Mouse (Mus musculus): ENCODE measurements around the gene Svs2.
"Not testable (repeated sequence)": the region's sequence is repeated elsewhere in the genome, so short reads cannot be mapped to it uniquely, and the experiment has no call there.

Svs2 gene

GRCm38 (mm10) chr2:164238366-164238765, at the start of gene Svs2:
Gene Svs2 (minus strand): TSS chr2:164238466.
- in situ Hi-C loops (cut with MboI; ENCODE audit: low pct_unique_long_range_greater_than_20kb in 1 of 2, low sequenced_read_pairs in 2 of 2, unreplicated experiment in 1 of 2): no loop called here

GRCm38 (mm10) chr2:164278359-164278758, 40.1 kb upstream of the Svs2 start, which contains the start of gene Svs4:
Gene Svs4 (minus strand): TSS chr2:164278459.
- in situ Hi-C loops (cut with MboI; ENCODE audit: low pct_unique_long_range_greater_than_20kb in 1 of 2, low sequenced_read_pairs in 2 of 2, unreplicated experiment in 1 of 2): no loop called here

GRCm38 (mm10) chr2:164256540-164256939, 18.3 kb upstream of the Svs2 start, which contains the start of gene Svs3b:
Gene Svs3b (minus strand): TSS chr2:164256640.
- in situ Hi-C loops (cut with MboI; ENCODE audit: low pct_unique_long_range_greater_than_20kb in 1 of 2, low sequenced_read_pairs in 2 of 2, unreplicated experiment in 1 of 2): not testable (repeated sequence)

GRCm38 (mm10) chr2:164232671-164233070, 5.6 kb downstream of the Svs2 start:
- in situ Hi-C loops (cut with MboI; ENCODE audit: low pct_unique_long_range_greater_than_20kb in 1 of 2, low sequenced_read_pairs in 2 of 2, unreplicated experiment in 1 of 2): no loop called here

DNA sequence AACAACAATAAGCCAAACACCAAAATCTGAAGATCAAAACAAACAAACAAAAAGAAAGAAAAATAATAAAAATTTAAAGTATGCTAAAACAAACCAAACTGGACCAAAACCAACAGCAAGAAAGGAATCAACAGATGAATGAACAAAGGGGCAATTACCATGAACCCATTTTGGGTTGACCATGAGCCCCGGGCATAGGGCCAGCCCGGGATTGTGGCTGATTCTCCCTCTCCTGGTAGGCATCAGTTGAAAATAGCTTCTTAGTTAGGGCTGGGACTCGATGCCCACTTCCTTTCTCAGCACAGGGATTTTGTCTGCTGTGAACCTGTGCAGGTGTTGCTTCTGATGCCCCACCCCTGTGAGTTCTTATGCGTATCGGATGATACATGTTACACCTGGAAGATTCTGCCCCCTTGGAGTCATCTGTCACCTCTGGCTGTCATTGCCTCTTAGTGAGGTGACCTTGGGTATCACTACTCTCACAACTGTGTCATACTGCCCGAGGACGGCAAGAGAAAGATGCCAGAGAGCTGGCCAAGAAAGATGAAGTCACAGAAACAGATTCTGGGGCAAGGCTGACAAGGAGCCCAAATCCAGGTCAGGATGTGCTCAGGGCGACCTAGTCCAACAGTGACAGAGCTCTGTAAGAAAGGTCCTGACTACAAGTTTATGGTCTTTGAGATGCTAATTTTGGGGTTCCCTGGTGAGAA, 9.8 kb downstream of the Svs2 start:
- in situ Hi-C loops (cut with MboI; ENCODE audit: low pct_unique_long_range_greater_than_20kb in 1 of 2, low sequenced_read_pairs in 2 of 2, unreplicated experiment in 1 of 2): no loop called here

DNA sequence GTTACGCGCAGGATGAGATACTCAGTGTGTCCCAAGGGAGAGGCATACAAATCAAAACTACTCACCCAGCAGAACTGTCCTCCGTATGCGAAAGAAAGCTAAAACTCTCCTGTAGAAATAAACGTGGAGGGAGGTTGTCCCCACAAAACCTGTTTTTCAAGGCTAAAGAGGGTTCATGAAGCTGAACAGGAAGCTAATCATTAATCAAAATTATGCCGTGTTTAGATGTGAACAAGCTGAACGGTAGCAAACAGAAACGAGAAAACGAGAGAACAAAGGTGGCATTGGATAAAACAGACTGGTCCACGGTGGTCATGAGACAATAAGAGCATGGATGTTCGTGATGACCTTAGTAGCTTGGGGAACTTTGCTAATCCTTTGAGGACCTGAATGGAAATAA, 16.7 kb downstream of the Svs2 start, which contains the start of gene Wfdc15b:
TSS of gene Wfdc15b (minus strand) at position 139 of the 400 bp plus-strand sequence.
- in situ Hi-C loops (cut with MboI; ENCODE audit: low pct_unique_long_range_greater_than_20kb in 1 of 2, low sequenced_read_pairs in 2 of 2, unreplicated experiment in 1 of 2): no loop called here

- in situ Hi-C loops (cut with MboI; ENCODE audit: low pct_unique_long_range_greater_than_20kb in 1 of 2, low sequenced_read_pairs in 2 of 2, unreplicated experiment in 1 of 2): no loop called here
These were observed 19.0 kb downstream of the Svs2 start for GRCm38 (mm10) chr2:164219295-164219694.

- in situ Hi-C loops (cut with MboI; ENCODE audit: low pct_unique_long_range_greater_than_20kb in 1 of 2, low sequenced_read_pairs in 2 of 2, unreplicated experiment in 1 of 2): no loop called here
These were observed 25.6 kb downstream of the Svs2 start for GRCm38 (mm10) chr2:164212711-164213110.

DNA sequence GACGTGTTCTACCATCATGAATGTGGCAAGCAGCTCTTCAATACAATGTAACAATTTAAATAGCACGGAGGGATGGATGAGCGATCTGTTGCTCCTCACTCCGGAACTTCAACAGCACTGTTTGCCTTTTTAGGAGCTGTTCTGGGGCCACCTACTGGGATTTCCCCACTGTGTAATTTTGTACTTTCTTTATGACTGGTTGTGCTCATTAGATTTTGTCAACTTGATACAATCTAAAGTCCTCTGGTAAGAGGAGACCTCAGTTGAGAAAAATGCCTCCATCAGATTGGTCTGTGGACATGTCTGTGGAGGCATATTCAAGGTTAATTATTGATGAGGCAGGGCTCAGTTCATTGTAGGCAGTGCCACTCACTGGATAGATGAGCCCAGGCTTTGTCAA, 27.4 kb downstream of the Svs2 start:
- in situ Hi-C loops (cut with MboI; ENCODE audit: low pct_unique_long_range_greater_than_20kb in 1 of 2, low sequenced_read_pairs in 2 of 2, unreplicated experiment in 1 of 2): no loop called here

GRCm38 (mm10) chr2:164206676-164207075, 31.6 kb downstream of the Svs2 start:
- in situ Hi-C loops (cut with MboI; ENCODE audit: low pct_unique_long_range_greater_than_20kb in 1 of 2, low sequenced_read_pairs in 2 of 2, unreplicated experiment in 1 of 2): no loop called here

- in situ Hi-C loops (cut with MboI; ENCODE audit: low pct_unique_long_range_greater_than_20kb in 1 of 2, low sequenced_read_pairs in 2 of 2, unreplicated experiment in 1 of 2): not testable (repeated sequence)
These were observed 32.3 kb downstream of the Svs2 start for GRCm38 (mm10) chr2:164206011-164206410.

DNA sequence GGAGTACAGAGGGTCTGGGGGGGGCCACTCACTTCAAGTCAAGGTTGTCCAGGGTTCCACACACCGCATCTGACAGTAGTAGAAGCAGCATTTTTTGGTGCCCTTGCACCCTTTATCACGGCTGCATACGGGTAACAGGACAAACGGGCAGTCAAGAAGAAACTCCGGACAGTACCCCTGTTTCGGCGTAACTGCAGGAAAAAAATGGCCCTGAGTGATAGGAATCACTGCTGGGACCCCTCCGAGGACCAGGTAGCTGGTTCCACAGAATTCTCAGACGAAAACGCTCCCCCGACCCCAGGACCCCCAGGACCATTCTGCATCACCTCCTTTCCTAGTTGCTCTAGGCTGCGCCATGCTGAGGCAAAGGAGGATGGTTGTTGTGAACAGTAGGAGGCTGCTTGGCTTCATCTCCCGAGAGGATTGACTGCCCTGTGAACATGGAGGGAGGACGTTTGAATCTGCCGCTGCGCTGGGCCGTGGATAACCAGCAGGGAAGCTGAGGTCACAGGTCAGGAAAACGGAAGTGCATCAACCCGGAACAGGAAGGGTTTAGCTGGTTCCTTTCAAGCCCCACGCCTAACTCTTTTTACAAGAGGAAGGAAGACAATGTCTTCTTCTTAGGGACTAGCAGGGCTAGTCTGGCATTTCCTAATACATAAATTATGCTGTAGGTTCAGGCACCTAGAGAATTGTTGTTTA, 38.5 kb downstream of the Svs2 start, which contains the start of gene Wfdc15a:
TSS of gene Wfdc15a (minus strand) at position 505 of the 702 bp plus-strand sequence.
- in situ Hi-C loops (cut with MboI; ENCODE audit: low pct_unique_long_range_greater_than_20kb in 1 of 2, low sequenced_read_pairs in 2 of 2, unreplicated experiment in 1 of 2): no loop called here

DNA sequence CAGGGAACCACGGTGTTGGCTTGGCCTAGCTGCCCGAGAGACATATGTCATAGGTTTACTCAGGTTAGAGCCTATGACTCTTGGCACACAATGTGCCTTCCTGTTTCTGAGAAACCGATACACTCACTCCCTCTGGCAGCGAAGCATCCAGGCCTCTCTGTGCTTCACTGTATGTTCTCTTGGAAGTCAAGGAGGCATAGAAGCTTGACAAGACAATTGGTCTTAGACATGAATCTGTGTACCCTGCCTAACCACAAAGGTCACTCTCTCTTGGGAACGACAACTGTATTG, 41.6 kb downstream of the Svs2 start:
- in situ Hi-C loops (cut with MboI; ENCODE audit: low pct_unique_long_range_greater_than_20kb in 1 of 2, low sequenced_read_pairs in 2 of 2, unreplicated experiment in 1 of 2): no loop called here

DNA sequence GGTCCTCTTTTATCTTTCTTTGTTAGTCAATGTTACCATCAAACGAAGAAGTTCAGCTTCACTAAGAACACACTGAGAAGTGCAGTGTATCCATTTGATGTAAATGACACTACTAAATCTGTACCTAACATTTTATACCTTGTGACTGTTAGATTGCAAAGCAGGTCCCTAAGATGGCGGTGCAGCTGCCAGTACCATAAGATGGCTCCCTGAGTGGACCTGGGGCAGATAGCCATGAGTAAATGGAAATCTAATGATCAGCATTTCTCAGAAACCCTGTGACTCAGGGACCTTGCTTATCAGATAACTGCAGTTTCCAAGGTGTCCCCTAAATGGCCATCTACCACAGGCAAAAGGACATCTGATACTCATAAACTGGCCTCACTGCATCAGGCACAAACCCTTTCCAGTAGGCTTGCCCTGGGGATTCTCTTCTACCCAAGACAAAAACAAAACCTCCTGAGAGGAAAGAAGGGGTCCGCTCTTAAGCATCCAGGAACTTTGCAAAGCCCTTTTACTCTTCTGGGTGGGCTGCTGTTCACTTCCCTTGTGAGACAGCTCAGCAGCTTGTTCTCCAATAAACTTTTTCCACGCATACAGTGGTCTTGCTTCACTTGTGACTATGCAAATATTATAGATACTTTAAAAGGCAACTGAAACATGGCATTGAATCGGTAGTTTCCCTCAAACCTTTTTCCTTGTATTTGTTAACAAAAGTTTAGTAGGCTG, 42.1 kb downstream of the Svs2 start:
- in situ Hi-C loops (cut with MboI; ENCODE audit: low pct_unique_long_range_greater_than_20kb in 1 of 2, low sequenced_read_pairs in 2 of 2, unreplicated experiment in 1 of 2): no loop called here

- in situ Hi-C loops (cut with MboI; ENCODE audit: low pct_unique_long_range_greater_than_20kb in 1 of 2, low sequenced_read_pairs in 2 of 2, unreplicated experiment in 1 of 2): no loop called here
These were observed 43.2 kb downstream of the Svs2 start for GRCm38 (mm10) chr2:164194959-164195630.

DNA sequence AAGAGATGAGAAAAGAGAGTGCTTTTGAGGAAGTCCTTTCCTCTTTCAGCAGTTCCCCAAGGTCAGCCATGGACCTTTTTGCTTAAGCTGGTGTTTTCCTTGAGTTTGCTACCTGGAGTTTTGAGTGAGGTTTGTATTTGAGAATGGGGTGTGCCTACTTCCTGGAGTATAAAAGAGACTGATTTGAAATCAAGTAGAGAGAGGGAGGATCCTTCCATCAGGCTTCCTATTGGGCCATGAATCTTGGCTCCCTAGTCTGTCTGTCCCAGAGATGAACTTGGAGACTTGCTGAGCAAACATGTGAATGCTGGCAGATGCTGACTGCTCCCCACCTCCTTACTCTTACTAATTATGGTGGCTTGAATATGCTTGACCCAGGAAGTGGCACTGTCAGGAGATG, 46.0 kb downstream of the Svs2 start:
- in situ Hi-C loops (cut with MboI; ENCODE audit: low pct_unique_long_range_greater_than_20kb in 1 of 2, low sequenced_read_pairs in 2 of 2, unreplicated experiment in 1 of 2): no loop called here

DNA sequence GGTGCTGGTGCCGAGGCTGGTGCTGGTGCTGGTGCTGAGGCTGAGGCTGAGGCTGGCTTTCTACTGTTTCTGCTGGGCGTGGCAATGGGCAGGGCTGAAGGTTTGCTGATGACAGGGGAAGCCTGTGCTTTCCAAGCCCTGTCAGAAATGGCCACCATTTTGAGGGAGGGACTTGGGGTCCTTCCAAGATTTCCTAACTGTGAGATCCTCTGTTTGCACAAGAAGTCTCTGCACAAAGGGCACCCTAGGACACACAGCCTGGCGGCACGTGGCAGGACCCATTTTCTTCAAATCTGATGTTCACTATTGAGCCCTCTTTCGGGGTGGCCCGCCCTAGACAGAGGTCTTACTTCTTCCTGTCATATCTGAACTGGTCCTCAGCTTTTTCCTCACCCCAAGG, 47.7 kb downstream of the Svs2 start, which contains the start of gene Wfdc12:
TSS of gene Wfdc12 (minus strand) at position 33 of the 400 bp plus-strand sequence.
- in situ Hi-C loops (cut with MboI; ENCODE audit: low pct_unique_long_range_greater_than_20kb in 1 of 2, low sequenced_read_pairs in 2 of 2, unreplicated experiment in 1 of 2): no loop called here

GRCm38 (mm10) chr2:164188722-164189121, 49.5 kb downstream of the Svs2 start:
- in situ Hi-C loops (cut with MboI; ENCODE audit: low pct_unique_long_range_greater_than_20kb in 1 of 2, low sequenced_read_pairs in 2 of 2, unreplicated experiment in 1 of 2): no loop called here

Data from mouse embryonic stem cell (cell line).